Mouse (Mus musculus) lung, postnatal 0 days (tissue): Measurements from ENCODE around the gene Cd247.

Source experiments
- CTCF ChIP-seq: IDR thresholded peaks from 2 replicates; pipeline ENCODE4 v1.5.1; 2016; ENCODE audit warnings: antibody characterized with exemption, mild to moderate bottlenecking
- EP300 ChIP-seq: IDR thresholded peaks from 2 replicates; pipeline ENCODE4 v1.6.1; 2016; ENCODE audit warnings: antibody characterized with exemption, mild to moderate bottlenecking, control low read depth

DNA sequence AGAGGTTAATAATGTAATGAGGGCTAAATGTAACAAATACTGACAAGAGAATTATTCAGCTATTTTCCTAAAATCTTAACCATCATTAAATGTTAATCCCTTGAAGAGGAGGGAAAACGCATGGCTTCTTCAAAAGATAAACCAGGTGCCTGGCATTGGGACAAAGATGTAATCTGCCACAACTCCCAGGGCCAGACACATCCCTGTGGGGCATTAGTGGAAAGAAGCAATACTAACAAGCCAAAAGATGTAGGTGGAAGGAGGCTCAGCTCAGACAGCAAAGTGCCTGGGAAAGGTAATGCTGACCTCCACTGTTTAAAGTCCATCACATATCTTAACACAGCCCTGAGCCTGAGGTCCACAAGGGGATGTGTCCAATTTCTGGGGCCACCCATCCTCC is 134.0 kb downstream of the Cd247 start:
- TF ChIP-seq EP300 (no peak), CTCF (no peak)
